Mouse (Mus musculus) adrenal gland, adult 10 weeks (tissue): ENCODE results near the gene Rdh11. TPM values are rescaled to one million over a fixed set of nuclear protein-coding genes. Genes with fewer than 3 reads are reported as not detected.

ENCODE experiments used
- polyA plus RNA-seq: library from polyadenylated mRNA; stranded (reverse); fragments of 350-450 nt; fragmentation: Illumina TruSeq; extraction: RNeasy Lipid Tissue Mini Kit (QIAGEN cat#74804); gene quantifications from one replicate; pipeline ENCODE4 v1.2.3, GENCODE M21; 2014; ENCODE audit warnings: low read depth, low replicate concordance

Gene Rdh11
- 43.8 TPM for polyA plus RNA-seq

DNA sequence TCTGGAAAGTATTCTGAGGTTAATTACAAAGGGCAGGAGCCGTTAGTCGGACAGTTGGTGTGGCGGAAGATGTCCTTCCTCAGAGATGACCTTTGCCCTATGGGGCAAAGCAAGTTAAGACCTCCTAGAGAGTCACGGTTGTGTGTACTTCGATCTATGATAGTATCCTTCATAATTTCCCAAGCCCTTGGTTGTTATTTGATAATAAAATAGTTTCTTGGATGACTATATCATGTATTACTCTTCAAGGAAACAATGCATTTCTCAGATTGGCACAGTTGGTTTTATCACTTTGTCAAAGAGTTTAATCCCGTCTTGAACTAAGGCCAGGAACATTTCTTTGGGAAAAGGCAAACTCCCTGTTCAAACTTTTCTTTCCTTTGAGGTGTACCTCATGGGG, at the start of gene Rdh11:
TSS of gene Rdh11 (minus strand) at position 101 of the 400 bp plus-strand sequence.

DNA sequence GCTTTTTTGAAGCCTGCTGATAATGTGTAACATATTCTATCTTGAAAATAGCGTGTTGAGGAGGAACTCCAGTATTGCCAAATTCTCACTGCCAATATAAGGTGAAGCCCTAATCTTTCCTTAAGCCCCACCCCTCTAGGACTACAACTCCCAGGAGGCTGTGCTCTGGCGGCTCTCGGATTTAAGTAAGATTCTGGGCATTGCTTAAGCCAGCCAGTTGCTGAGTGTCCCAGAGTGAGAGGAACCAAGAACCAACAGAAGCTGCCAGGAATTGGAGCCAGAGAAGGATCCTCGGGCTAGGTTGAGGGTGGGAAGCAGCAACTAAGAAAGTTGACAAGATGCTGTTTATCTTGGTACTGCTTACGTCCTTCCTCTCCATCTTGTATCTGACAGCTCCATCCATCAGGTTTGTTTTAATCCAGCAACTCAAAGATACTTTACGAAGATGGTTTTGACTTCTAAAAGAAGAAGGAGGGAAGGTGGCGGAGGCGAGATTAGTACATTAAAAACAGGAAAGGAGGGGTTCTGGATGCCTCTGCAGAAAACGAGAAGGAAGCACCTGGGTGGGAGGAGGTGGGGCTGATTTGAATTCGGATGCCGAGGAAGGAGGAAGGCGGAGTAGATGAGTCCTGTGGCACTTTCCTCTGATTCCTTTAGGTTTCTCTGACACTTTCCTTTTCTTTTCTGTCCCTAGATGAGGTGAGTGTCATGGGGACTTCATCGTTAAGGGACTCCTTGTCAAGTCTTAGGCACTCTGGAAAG, 16.8 kb upstream of the Rdh11 start, which contains the start of gene Rdh12:
TSS of gene Rdh12 (plus strand) at position 212 of the 762 bp plus-strand sequence.

DNA sequence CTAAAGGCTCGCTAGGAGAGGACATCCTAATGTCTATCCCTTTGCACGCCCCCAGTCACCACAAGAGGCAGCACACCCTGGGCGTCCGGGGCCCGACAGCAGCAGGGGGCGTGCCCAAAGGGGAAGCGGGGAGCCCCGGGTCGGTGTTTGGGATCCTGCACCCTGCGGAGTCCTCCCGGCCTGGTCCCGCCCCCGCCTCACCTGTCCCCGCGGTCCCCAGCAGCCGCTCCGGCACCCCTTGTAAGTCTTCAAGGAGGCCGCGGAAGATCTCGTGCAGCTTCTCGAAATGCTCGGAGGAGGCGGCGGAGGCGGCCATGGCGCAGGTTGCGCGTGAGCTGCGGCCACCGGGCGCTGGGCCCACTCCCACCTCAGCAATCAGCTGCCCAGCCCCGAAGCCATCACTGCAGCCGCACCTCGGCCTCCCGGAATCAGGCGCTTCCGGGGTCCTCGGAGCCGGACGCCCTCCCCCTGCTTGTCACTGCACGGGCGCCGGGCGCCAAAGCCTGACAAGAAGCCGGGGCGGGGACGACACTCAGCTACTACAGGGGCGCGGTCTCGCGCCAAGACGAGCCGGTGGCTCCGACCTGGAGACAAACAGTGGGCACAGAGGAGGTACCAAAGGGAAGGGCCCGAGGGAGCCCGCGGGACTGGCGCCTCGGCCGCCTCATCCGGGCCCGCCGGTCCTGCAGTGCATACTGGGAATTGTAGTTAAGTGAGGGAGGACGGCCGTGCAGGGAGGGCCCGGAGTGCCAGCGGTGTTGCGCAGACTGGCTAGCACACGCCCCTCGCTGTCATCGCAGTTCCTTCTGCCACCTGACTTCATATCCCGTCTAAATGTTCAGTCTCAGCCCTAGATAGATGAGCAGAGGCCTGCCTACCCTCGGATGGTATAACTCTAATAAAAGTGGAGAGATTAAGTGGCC, 19.8 kb downstream of the Rdh11 start, which contains the start of gene Vti1b:
TSS of gene Vti1b (minus strand) at position 649 of the 923 bp plus-strand sequence.

DNA sequence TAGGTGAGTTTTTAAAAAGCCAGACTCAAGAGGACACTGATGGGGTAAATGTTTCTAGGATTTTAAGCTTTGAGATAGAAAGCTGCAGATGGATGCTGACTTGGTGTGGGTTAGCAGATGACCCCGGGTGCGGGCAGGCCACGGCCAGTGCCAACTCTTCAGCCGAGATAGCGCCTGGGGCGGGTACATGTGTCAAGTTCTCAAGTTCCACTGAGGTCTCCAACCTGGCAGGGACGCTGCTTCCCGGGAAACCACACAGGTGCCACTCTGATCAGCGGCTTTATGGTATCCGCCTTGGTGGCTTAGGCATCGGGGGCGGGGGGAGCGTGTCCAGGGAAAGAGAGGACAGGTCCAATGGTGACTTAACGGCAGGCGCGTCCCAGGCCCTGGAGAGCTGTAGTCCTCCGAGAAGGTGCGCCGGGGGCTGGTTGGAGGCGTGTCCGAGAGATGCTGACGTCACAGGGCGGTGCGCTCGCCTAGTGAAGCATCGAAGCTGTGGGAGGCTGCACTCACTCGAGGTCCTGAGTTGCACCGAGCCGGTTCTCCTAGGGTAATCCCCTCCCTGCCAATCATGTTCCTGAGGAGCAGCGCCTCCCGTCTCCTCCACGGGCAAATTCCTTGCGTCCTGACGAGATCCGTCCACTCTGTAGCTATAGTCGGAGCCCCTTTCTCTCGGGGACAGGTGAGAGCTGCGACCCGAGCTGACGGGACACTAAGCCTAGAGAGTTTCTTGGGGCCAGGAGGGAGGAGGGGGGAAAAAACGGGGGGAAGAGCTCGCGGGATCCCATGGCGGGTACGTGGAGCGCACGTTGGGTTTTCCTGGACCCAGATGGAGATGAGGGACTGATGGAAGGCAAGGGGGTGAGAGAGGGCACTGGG, 61.6 kb downstream of the Rdh11 start, which contains the start of gene Arg2:
TSS of gene Arg2 (plus strand) at position 479 of the 879 bp plus-strand sequence.

Other genes starting within 250 kb of the Rdh11 start
- gene Tmem229b, start 184.7 kb downstream of the Rdh11 start, polyA plus RNA-seq: 2.2 TPM
- gene Plekhh1, start 163.1 kb downstream of the Rdh11 start, polyA plus RNA-seq: 3.1 TPM
- gene Pigh, start 102.6 kb downstream of the Rdh11 start, polyA plus RNA-seq: 28.5 TPM
- not detected for gene Arg2, start 61.5 kb downstream of the Rdh11 start, polyA plus RNA-seq
- 126 TPM for gene Vti1b, start 19.6 kb downstream of the Rdh11 start, polyA plus RNA-seq
- 1.2 TPM for gene Rdh12, start 16.6 kb upstream of the Rdh11 start, polyA plus RNA-seq
- 9.9 TPM for gene Zfyve26, start 104.0 kb upstream of the Rdh11 start, polyA plus RNA-seq
- 0.29 TPM for gene Rad51b, start 105.0 kb upstream of the Rdh11 start, polyA plus RNA-seq